In genomic region chr10:30838188-30838587, GRCm38 (mm10) we compare ENCODE assay signal across 12 mouse cellular contexts. TPM values are rescaled to one million over a fixed set of nuclear protein-coding genes. Genes with fewer than 3 reads are reported as not detected.
DNase-seq lines count a peak whose midpoint lies in the region; ATAC-seq and TF ChIP-seq lines count a peak whose summit lies in the region.
"Had no signal": no experiment of that assay in that cellular context is flagged by ENCODE, and none has a peak within 500 bp of the region (broad histone marks: within the 10 kb centered on the region; RNA-seq: fewer than 3 reads in every experiment).

No protein-coding gene starts in this region.

- intact Hi-C loops in left cerebral cortex, postnatal 25 days (cut with DNase I) = no loop called here

- no peak for TF ChIP-seq POLR2A in liver, adult 2 months (IDR thresholded peaks at IDR 0.05; ENCODE audit: extremely low read depth, insufficient read depth, low read length)

- H3K79me2 ChIP-seq in liver, adult 2 months (ENCODE audit: control insufficient read depth, insufficient read depth, low read length) = no peaks in the 10 kb centered on the region

- no peaks in the 10 kb centered on the region for H3K36me3 ChIP-seq in forebrain, embryonic 14.5 days (ENCODE audit: control insufficient read depth, insufficient read depth, low read length)
- no peaks in the 10 kb centered on the region for H3K36me3 ChIP-seq in forebrain, embryonic 13.5 days (ENCODE audit: poor library complexity, severe bottlenecking)
- no peaks in the 10 kb centered on the region for H3K36me3 ChIP-seq in liver, adult 2 months (ENCODE audit: control insufficient read depth, insufficient read depth, low read length)
- H3K36me3 ChIP-seq in liver, embryonic 12.5 days = no peaks in the 10 kb centered on the region
- no peaks in the 10 kb centered on the region for H3K36me3 ChIP-seq in E14TG2a.4 (ENCODE audit: insufficient read depth, low read length)
- H3K36me3 ChIP-seq: hindbrain, embryonic 13.5 days had no signal

- no peak overlapping the region for H3K27ac ChIP-seq in forebrain, embryonic 14.5 days (ENCODE audit: low read depth, low read length)
- H3K27ac ChIP-seq in forebrain, embryonic 13.5 days = no peak overlapping the region
- H3K27ac ChIP-seq in liver, adult 2 months (replicated peaks; ENCODE audit: insufficient read depth, low read depth, low read length) = no peak overlapping the region
- no peak overlapping the region for H3K27ac ChIP-seq in liver, embryonic 12.5 days
- H3K27ac ChIP-seq: hindbrain, embryonic 13.5 days had no signal

- peaks cover 11% of the 10 kb centered on the region for H3K27me3 ChIP-seq in forebrain, embryonic 14.5 days (replicated peaks; ENCODE audit: control insufficient read depth, insufficient read depth, low read length)
- H3K27me3 ChIP-seq in forebrain, embryonic 13.5 days = peaks cover 23% of the 10 kb centered on the region
- H3K27me3 ChIP-seq in liver, adult 2 months (ENCODE audit: control insufficient read depth, insufficient read depth, low read length) = peaks cover 11% of the 10 kb centered on the region
- H3K27me3 ChIP-seq in liver, embryonic 12.5 days (replicated peaks) = peaks cover 43% of the 10 kb centered on the region
- H3K27me3 ChIP-seq in E14TG2a.4 (ENCODE audit: insufficient read depth, low read length) = peaks cover 29% of the 10 kb centered on the region

- TF ChIP-seq CTCF in liver, adult 2 months (IDR thresholded peaks at IDR 0.05; ENCODE audit: low read depth, low read length) = no peak
- TF ChIP-seq CTCF in E14TG2a.4 (conservative IDR thresholded peaks at IDR 0.05; ENCODE audit: low read length) = peak; percentile 38

- H3K4me1 ChIP-seq in forebrain, embryonic 14.5 days (ENCODE audit: control insufficient read depth, insufficient read depth, low read length) = peaks cover 2% of the 10 kb centered on the region; the same call in 1 of the 2 replicates
- H3K4me1 ChIP-seq in forebrain, embryonic 13.5 days = peaks cover 10% of the 10 kb centered on the region
- peaks cover 6% of the 10 kb centered on the region for H3K4me1 ChIP-seq in liver, adult 2 months (ENCODE audit: control insufficient read depth, insufficient read depth, low read length)
- H3K4me1 ChIP-seq in liver, embryonic 12.5 days = peaks cover 16% of the 10 kb centered on the region
- peaks cover 13% of the 10 kb centered on the region for H3K4me1 ChIP-seq in E14TG2a.4 (replicated peaks; ENCODE audit: low read depth, low read length)

- DNase-seq in forebrain, embryonic 14.5 days (ENCODE audit: low spot score) = peak; percentile 60
- DNase-seq in liver, adult 2 months (ENCODE audit: extremely low read depth, low read depth, low spot score) = peak; percentile 31
- peak; percentile 26 for DNase-seq in forelimb bud, embryonic 11.5 days (ENCODE audit: low read depth, low spot score)
- DNase-seq in left cerebral cortex, postnatal 25 days (ENCODE audit: low spot score in 2 of 2) = no peak
- DNase-seq in natural killer cell, adult 2 months (ENCODE audit: low spot score in 2 of 2) = no peak
- DNase-seq: thymus, adult 18-20 months had no signal

- no peak overlapping the region for H3K4me2 ChIP-seq in forebrain, embryonic 14.5 days (ENCODE audit: low read length)
- no peak overlapping the region for H3K4me2 ChIP-seq in forebrain, embryonic 13.5 days
- no peak overlapping the region for H3K4me2 ChIP-seq in liver, embryonic 12.5 days

- no peak overlapping the region for H3K9ac ChIP-seq in forebrain, embryonic 14.5 days (ENCODE audit: low read length)
- no peak overlapping the region for H3K9ac ChIP-seq in forebrain, embryonic 13.5 days
- H3K9ac ChIP-seq in liver, adult 2 months (ENCODE audit: low read depth, low read length) = no peak overlapping the region
- no peak overlapping the region for H3K9ac ChIP-seq in liver, embryonic 12.5 days
- H3K9ac ChIP-seq: hindbrain, embryonic 13.5 days had no signal

- no peaks in the 10 kb centered on the region for H3K9me3 ChIP-seq in forebrain, embryonic 14.5 days (replicated peaks; ENCODE audit: control insufficient read depth, low read length)
- H3K9me3 ChIP-seq in forebrain, embryonic 13.5 days (replicated peaks) = no peaks in the 10 kb centered on the region
- no peaks in the 10 kb centered on the region for H3K9me3 ChIP-seq in liver, embryonic 12.5 days (replicated peaks)
- H3K9me3 ChIP-seq in E14TG2a.4 (ENCODE audit: low read length) = no peaks in the 10 kb centered on the region
- H3K9me3 ChIP-seq: G1E; hindbrain, embryonic 13.5 days had no signal

- no peak overlapping the region for H3K4me3 ChIP-seq in forebrain, embryonic 14.5 days (ENCODE audit: low read depth, low read length)
- no peak overlapping the region for H3K4me3 ChIP-seq in forebrain, embryonic 13.5 days
- no peak overlapping the region for H3K4me3 ChIP-seq in liver, adult 2 months (ENCODE audit: insufficient read depth, low read depth, low read length)
- H3K4me3 ChIP-seq in liver, embryonic 12.5 days = no peak overlapping the region
- H3K4me3 ChIP-seq in E14TG2a.4 (replicated peaks; ENCODE audit: low read length) = no peak overlapping the region
- H3K4me3 ChIP-seq: hindbrain, embryonic 13.5 days had no signal

- ATAC-seq in forebrain, embryonic 14.5 days = no peak
- ATAC-seq in forebrain, embryonic 13.5 days = no peak
- ATAC-seq in liver, embryonic 12.5 days = no peak

- 6% methylated on average over 1 of the region's 1 CpGs for WGBS in forebrain, embryonic 14.5 days
- WGBS in forebrain, embryonic 13.5 days = 0% methylated on average over 1 of the region's 1 CpGs
- 2% methylated on average over 1 of the region's 1 CpGs for WGBS in liver, adult 2 months
- 3% methylated on average over 1 of the region's 1 CpGs for WGBS in liver, embryonic 12.5 days (ENCODE audit: insufficient replicate concordance)

RNA-seq across cellular contexts. Expression of gene Hey2, which starts 4.4 kb away (rescaled TPM):
- polyA plus RNA-seq in forebrain, embryonic 14.5 days (2014; fragmentation: Nextera tagmentation; extraction: Ambion mirVana) = 3.1 and 3.6 TPM in 2 replicates
- 2.7 and 4.0 TPM in 2 replicates for polyA plus RNA-seq in forebrain, embryonic 13.5 days (2015; fragmentation: Nextera tagmentation; extraction: Ambion mirVana)
- total RNA-seq in liver, adult 2 months (2014; rRNA removed) = 0.18 and 0.40 TPM in 2 replicates
- 0.38 and 0.40 TPM in 2 replicates for polyA plus RNA-seq in liver, adult 2 months (2012; rRNA removed)
- 0.49 and 0.65 TPM in 2 replicates for polyA plus RNA-seq in liver, embryonic 12.5 days (2016; fragmentation: Nextera tagmentation; extraction: Ambion mirVana)
- total RNA-seq in left cerebral cortex, postnatal 25 days (2021) = 1 to 10 TPM; 7.0 to 8.0 TPM
- total RNA-seq: megakaryocyte-erythroid progenitor cell, adult 5-6 weeks had no signal

RNA-seq across cellular contexts. Expression of gene Ncoa7, which starts 35.1 kb away (rescaled TPM):
- 7.1 and 10.3 TPM in 2 replicates for polyA plus RNA-seq in forebrain, embryonic 14.5 days (2014; fragmentation: Nextera tagmentation; extraction: Ambion mirVana)
- 8.8 TPM in 2 replicates for polyA plus RNA-seq in forebrain, embryonic 13.5 days (2015; fragmentation: Nextera tagmentation; extraction: Ambion mirVana)
- 1.5 and 2.1 TPM in 2 replicates for total RNA-seq in liver, adult 2 months (2014; rRNA removed)
- polyA plus RNA-seq in liver, adult 2 months (2012; rRNA removed) = 0.27 and 0.32 TPM in 2 replicates
- polyA plus RNA-seq in liver, embryonic 12.5 days (2016; fragmentation: Nextera tagmentation; extraction: Ambion mirVana) = 12.9 and 14.2 TPM in 2 replicates
- total RNA-seq in left cerebral cortex, postnatal 25 days (2021) = 100 to 1,000 TPM; 106 to 111 TPM

Comparison
In these comparisons a context has a peak if more than half of its experiments do, and no peak if none do; other contexts are left out.
1. DNase-seq: peak in forebrain, embryonic 14.5 days (single experiment), liver, adult 2 months (single experiment) and forelimb bud, embryonic 11.5 days (single experiment); none in left cerebral cortex, postnatal 25 days (0 of 2) and natural killer cell, adult 2 months (0 of 2).